Mouse (Mus musculus) heart, embryonic 13.5 days (tissue): ENCODE measurements around the gene Tlk2. TPM values are rescaled to one million over a fixed set of nuclear protein-coding genes. Genes with fewer than 3 reads are reported as not detected.

Experiments used
- ATAC-seq: fragments of 200-750 bp; cut with Nextera tagmentation; 2 replicates; pipeline ENCODE4 v1.8.0; 2017; ENCODE audit warnings: moderate TSS enrichment; ENCODE audit not compliant: insufficient number of reproducible peaks, low FRiP score, low TSS enrichment; ENCODE audit errors: extremely low read depth
- H3K27ac ChIP-seq: fragments of 300-500 bp; sonication (generic); replicated peaks from 2 replicates; pipeline ENCODE4 v1.5.1; 2015; ENCODE audit warnings: moderate library complexity, mild to moderate bottlenecking, inconsistent platforms
- H3K27me3 ChIP-seq: fragments of 300-500 bp; sonication (generic); replicated peaks from 2 replicates; pipeline ENCODE4 v1.6.1; 2015; ENCODE audit warnings: mild to moderate bottlenecking, inconsistent platforms
- H3K36me3 ChIP-seq: fragments of 300-500 bp; sonication (generic); 2 replicates; pipeline ENCODE4 v1.6.1; 2015; ENCODE audit warnings: mild to moderate bottlenecking, inconsistent platforms
- H3K4me1 ChIP-seq: fragments of 300-500 bp; sonication (generic); 2 replicates; pipeline ENCODE4 v1.6.1; 2015; ENCODE audit warnings: inconsistent platforms
- H3K4me2 ChIP-seq: fragments of 300-500 bp; sonication (generic); 2 replicates; pipeline ENCODE4 v1.6.1; 2015; ENCODE audit warnings: inconsistent platforms, mild to moderate bottlenecking, moderate library complexity
- H3K4me3 ChIP-seq: fragments of 300-500 bp; sonication (generic); 2 replicates; pipeline ENCODE4 v1.5.1; 2015; ENCODE audit warnings: moderate library complexity, mild to moderate bottlenecking, inconsistent platforms
- H3K9ac ChIP-seq: fragments of 300-500 bp; sonication (generic); 2 replicates; pipeline ENCODE4 v1.6.1; 2015; ENCODE audit warnings: inconsistent platforms, mild to moderate bottlenecking, moderate library complexity
- H3K9me3 ChIP-seq: fragments of 300-500 bp; sonication (generic); 2 replicates; pipeline ENCODE4 v1.6.1; 2016; ENCODE audit warnings: inconsistent platforms
- WGBS: fragments of 180-500 bp; shearing (Covaris S2); methylation state at CpG from one replicate; pipeline ENCODE4 v1.1.7; 2015; ENCODE audit warnings: mixed read lengths; 5-methylcytosine and 5-hydroxymethylcytosine counted together
- polyA plus RNA-seq: library from polyadenylated mRNA; unstranded; fragments of >200 nt; fragmentation: Nextera tagmentation; extraction: Ambion mirVana; gene quantifications from 2 replicates; pipeline ENCODE4 v1.2.1, GENCODE M21; 2015

Gene Tlk2
- polyA plus RNA-seq, 1 experiment from 2014 or later, result 12.2 TPM

- Histone ChIP-seq H3K27ac (no peak overlapping the region), H3K4me1 (peaks cover 47% of the 10 kb centered on the region), H3K36me3 (peaks cover 6% of the 10 kb centered on the region; the same call in 1 of the 2 replicates), H3K4me2 (no peak overlapping the region), H3K4me3 (no peak overlapping the region), H3K9me3 (no peaks in the 10 kb centered on the region), H3K27me3 (no peaks in the 10 kb centered on the region), H3K9ac (no peak overlapping the region)
- WGBS, result 89% methylated on average over 4 of the region's 4 CpGs
- ATAC-seq, result no peak
Measured at GRCm38 (mm10) chr11:105316121-105316520, 137.5 kb downstream of the Tlk2 start.

DNA sequence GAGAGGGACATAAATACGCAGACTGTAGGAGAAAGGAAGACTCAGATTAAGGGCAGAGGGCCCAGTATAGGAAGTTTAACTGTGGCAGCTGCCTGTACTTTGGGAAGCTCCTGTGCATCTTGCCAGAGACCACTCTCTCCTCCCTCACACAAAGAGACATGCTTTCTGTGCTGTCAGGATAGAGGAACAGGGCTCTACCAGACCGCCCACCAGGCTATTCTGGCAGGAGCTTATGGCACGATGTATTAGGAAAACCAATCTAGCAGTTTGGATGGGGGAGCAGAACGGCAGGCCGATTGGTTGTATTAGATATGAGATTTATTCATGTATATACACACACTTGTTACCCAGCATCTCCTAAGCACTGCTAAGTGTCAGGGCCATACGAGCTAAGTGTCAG, 139.2 kb downstream of the Tlk2 start:
- no peak for ATAC-seq
- no peaks in the 10 kb centered on the region for H3K27me3 ChIP-seq
- H3K4me2 ChIP-seq, result no peak overlapping the region
- peaks cover 30% of the 10 kb centered on the region for H3K4me1 ChIP-seq
- peaks cover 6% of the 10 kb centered on the region; the same call in 1 of the 2 replicates for H3K36me3 ChIP-seq
- H3K27ac ChIP-seq, result no peak overlapping the region
- H3K9me3 ChIP-seq, result no peaks in the 10 kb centered on the region
- H3K4me3 ChIP-seq, result no peak overlapping the region
- WGBS, result 90% methylated on average over 6 of the region's 6 CpGs
- no peak overlapping the region for H3K9ac ChIP-seq

GRCm38 (mm10) chr11:105321090-105321489, 142.5 kb downstream of the Tlk2 start:
- Histone ChIP-seq H3K27ac (no peak overlapping the region), H3K4me3 (no peak overlapping the region), H3K27me3 (no peaks in the 10 kb centered on the region), H3K4me2 (no peak overlapping the region), H3K9me3 (no peaks in the 10 kb centered on the region), H3K36me3 (peaks cover 15% of the 10 kb centered on the region), H3K4me1 (0 out of 2 replicates have a peak, but pooled peaks cover 6% of the 10 kb centered on the region), H3K9ac (no peak overlapping the region)
- ATAC-seq, result no peak
- 77% methylated on average over 2 of the region's 2 CpGs for WGBS

GRCm38 (mm10) chr11:105323530-105323929, 144.9 kb downstream of the Tlk2 start:
- Histone ChIP-seq H3K4me1 (0 out of 2 replicates have a peak, but pooled peaks cover 6% of the 10 kb centered on the region), H3K9me3 (no peaks in the 10 kb centered on the region), H3K36me3 (peaks cover 23% of the 10 kb centered on the region), H3K27me3 (no peaks in the 10 kb centered on the region), H3K4me2 (no peak overlapping the region), H3K4me3 (no peak overlapping the region), H3K27ac (no peak overlapping the region), H3K9ac (no peak overlapping the region)
- WGBS, result 59% methylated on average over 5 of the region's 5 CpGs
- no peak for ATAC-seq

GRCm38 (mm10) chr11:105327101-105327500, 148.5 kb downstream of the Tlk2 start:
- Histone ChIP-seq H3K27ac (no peak overlapping the region), H3K9ac (no peak overlapping the region), H3K4me3 (no peak overlapping the region), H3K4me2 (no peak overlapping the region), H3K4me1 (peaks cover 18% of the 10 kb centered on the region), H3K27me3 (no peaks in the 10 kb centered on the region), H3K9me3 (no peaks in the 10 kb centered on the region), H3K36me3 (peaks cover 16% of the 10 kb centered on the region)
- no peak for ATAC-seq
- 80% methylated on average over 3 of the region's 3 CpGs for WGBS

DNA sequence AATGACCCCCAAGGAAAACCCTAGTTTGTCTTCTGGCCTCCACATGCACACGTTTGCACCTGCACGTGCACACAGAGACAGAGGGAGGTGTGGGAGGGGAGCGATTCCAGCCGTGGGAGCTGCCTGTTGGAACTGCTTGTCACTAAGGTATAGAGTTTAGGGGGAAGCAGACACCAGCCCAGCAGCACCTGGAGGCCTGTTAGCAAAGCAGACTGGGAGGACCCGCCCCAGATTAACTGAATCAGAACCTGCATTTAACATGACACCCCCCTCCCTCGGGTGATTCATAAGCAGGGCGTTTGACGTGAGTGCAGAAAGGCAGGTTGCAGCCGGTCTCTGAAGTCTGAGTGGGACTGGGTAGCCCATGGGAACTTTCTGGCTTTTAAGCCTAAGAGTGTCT, 151.4 kb downstream of the Tlk2 start:
- no peak overlapping the region for H3K4me2 ChIP-seq
- H3K9ac ChIP-seq, result no peak overlapping the region
- ATAC-seq, result no peak
- WGBS, result 71% methylated on average over 9 of the region's 9 CpGs
- H3K27ac ChIP-seq, result no peak overlapping the region
- H3K36me3 ChIP-seq, result peaks cover 16% of the 10 kb centered on the region
- peaks cover 41% of the 10 kb centered on the region for H3K4me1 ChIP-seq
- no peaks in the 10 kb centered on the region for H3K27me3 ChIP-seq
- no peaks in the 10 kb centered on the region for H3K9me3 ChIP-seq
- H3K4me3 ChIP-seq, result no peak overlapping the region

- no peak for ATAC-seq
- Histone ChIP-seq H3K9me3 (no peaks in the 10 kb centered on the region), H3K4me2 (no peak overlapping the region), H3K27me3 (0 out of 2 replicates have a peak, but pooled peaks cover 3% of the 10 kb centered on the region), H3K9ac (no peak overlapping the region), H3K36me3 (peaks cover 11% of the 10 kb centered on the region), H3K4me3 (no peak overlapping the region), H3K4me1 (peaks cover 43% of the 10 kb centered on the region), H3K27ac (no peak overlapping the region)
- 87% methylated on average over 3 of the region's 3 CpGs for WGBS
Measured at GRCm38 (mm10) chr11:105331129-105331528, 152.5 kb downstream of the Tlk2 start.

DNA sequence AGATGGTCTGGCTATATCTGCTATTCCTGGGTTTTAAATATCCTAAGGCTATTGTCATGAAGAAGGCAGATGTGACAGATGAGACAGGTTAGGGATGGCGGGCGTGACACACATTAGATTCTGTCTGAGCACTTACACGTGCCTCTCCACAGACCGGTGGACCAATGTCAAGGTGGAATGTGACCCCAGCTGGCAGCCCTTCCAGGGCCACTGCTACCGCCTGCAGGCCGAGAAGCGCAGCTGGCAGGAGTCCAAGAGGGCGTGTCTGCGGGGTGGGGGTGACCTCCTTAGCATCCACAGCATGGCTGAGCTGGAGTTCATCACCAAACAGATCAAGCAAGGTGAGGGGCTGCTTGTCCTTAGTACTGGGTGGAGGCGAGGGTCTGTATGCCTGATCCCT, 153.1 kb downstream of the Tlk2 start:
- Histone ChIP-seq H3K4me2 (no peak overlapping the region), H3K9ac (no peak overlapping the region), H3K27me3 (0 out of 2 replicates have a peak, but pooled peaks cover 3% of the 10 kb centered on the region), H3K27ac (no peak overlapping the region), H3K36me3 (peaks cover 17% of the 10 kb centered on the region), H3K4me3 (no peak overlapping the region), H3K9me3 (no peaks in the 10 kb centered on the region), H3K4me1 (peaks cover 43% of the 10 kb centered on the region)
- 0 out of 2 replicates have a peak, but pooled peaks have one; percentile 18 for ATAC-seq
- 22% methylated on average over 10 of the region's 10 CpGs for WGBS

DNA sequence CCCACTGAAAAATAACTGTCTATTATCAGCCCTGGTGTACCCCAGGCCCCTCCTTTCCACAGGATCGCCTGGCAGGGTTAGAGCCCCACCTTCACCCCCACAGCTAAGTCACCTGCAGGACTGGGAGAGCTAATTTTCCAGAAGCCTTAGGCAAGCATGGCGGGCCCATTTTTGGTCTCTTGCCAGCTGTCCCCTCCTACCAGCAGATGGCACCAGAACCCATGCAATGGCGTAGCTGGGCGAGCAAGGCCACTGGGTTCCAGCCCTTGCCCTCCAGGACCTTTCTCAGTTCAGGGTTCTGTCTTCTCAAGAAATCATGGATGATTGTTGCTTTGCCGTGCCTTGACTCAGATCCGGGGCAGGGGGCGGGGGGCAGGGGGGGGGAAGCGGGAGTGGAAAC, 153.9 kb downstream of the Tlk2 start:
- Histone ChIP-seq H3K4me3 (no peak overlapping the region), H3K9me3 (no peaks in the 10 kb centered on the region), H3K4me2 (no peak overlapping the region), H3K27ac (no peak overlapping the region), H3K27me3 (0 out of 2 replicates have a peak, but pooled peaks cover 3% of the 10 kb centered on the region), H3K36me3 (peaks cover 22% of the 10 kb centered on the region), H3K4me1 (peaks cover 43% of the 10 kb centered on the region), H3K9ac (no peak overlapping the region)
- ATAC-seq, result no peak
- WGBS, result 58% methylated on average over 8 of the region's 8 CpGs

Other genes starting within 250 kb of the Tlk2 start
- not detected in 2 replicates for gene Efcab3, start 115.2 kb upstream of the Tlk2 start, polyA plus RNA-seq
- 26.8 and 29.7 TPM in 2 replicates for gene Mettl2, start 52.4 kb upstream of the Tlk2 start, polyA plus RNA-seq
- gene Gm10842, start 31.9 kb upstream of the Tlk2 start, polyA plus RNA-seq, result not detected in 2 replicates
- gene Mrc2, start 113.8 kb downstream of the Tlk2 start, polyA plus RNA-seq, result 8.6 and 9.8 TPM in 2 replicates